Mouse (Mus musculus): ENCODE results near the gene Olfr1356.
"Not testable (repeated sequence)": the region's sequence is repeated elsewhere in the genome, so short reads cannot be mapped to it uniquely, and the experiment has no call there.

Olfr1356 gene

DNA sequence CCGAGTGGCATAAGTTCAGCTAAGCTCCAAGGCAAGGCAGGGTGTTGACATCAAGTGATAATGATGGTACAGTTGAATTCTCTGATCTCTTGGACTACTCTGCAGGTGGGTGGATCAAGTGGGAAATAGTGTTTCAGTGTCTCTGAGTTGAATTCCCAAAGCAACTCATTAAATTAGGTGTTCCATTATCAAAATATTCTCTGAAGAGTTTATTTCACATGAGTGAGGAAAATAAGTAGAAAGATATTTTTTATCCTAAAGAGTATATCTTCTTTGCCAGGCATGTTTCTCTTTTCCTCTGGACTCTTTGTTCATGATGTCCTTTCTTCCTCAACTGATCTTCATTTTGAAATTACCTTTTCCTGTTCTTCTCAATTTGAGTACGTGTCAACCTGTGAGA lies at the start of gene Olfr1356:
Gene Olfr1356 (minus strand): TSS at position 101 of the 400 bp plus-strand sequence.
- H3K4me3 ChIP-seq (replicated peaks; ENCODE audit: low read length), result no peak within 1 kb of the TSS
- H3K9me3 ChIP-seq (ENCODE audit: low read length), result peaks cover 9% of the 10 kb centered on the region
- H3K36me3 ChIP-seq (ENCODE audit: insufficient read depth, low read length), result no peaks in the 10 kb centered on the region
- no peaks in the 10 kb centered on the region for H3K27me3 ChIP-seq (ENCODE audit: insufficient read depth, low read length)
- no peaks in the 10 kb centered on the region for H3K4me1 ChIP-seq (replicated peaks; ENCODE audit: low read depth, low read length)
- TF ChIP-seq CTCF (conservative IDR thresholded peaks at IDR 0.05; ENCODE audit: low read length), result no peak
- TF ChIP-seq NANOG (IDR thresholded peaks at IDR 0.05; ENCODE audit: borderline replicate concordance, low read length), result no peak
- TF ChIP-seq POU5F1 (IDR thresholded peaks at IDR 0.05; ENCODE audit: borderline replicate concordance, low read length), result no peak

DNA sequence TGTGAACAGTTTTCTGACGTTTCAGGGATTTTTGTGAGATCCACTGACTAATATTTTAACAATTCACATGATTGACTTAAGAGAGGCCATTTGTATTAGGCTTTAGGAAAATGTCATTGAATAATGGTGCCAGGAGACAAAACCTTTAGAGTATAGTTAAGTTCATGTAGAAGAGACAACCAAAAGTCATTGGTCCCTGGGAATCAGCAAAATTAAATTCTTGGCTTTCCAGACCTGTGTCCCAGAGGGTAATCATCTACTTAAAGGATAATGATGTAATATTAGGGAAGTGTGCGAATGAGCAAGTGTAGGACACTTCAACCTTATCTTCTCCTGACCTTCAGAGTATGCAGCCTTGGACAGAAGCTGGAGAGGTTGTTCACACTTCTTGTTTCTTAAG lies 23.3 kb upstream of the Olfr1356 start, which contains the start of gene Olfr1355:
Gene Olfr1355 (plus strand): TSS at position 301 of the 400 bp plus-strand sequence.
- no peaks in the 10 kb centered on the region for H3K36me3 ChIP-seq (ENCODE audit: insufficient read depth, low read length)
- H3K4me1 ChIP-seq (replicated peaks; ENCODE audit: low read depth, low read length), result no peaks in the 10 kb centered on the region
- no peak within 1 kb of the TSS for H3K4me3 ChIP-seq (replicated peaks; ENCODE audit: low read length)
- H3K27me3 ChIP-seq (ENCODE audit: insufficient read depth, low read length), result no peaks in the 10 kb centered on the region
- no peaks in the 10 kb centered on the region for H3K9me3 ChIP-seq (ENCODE audit: low read length)
- no peak for TF ChIP-seq POU5F1 (IDR thresholded peaks at IDR 0.05; ENCODE audit: borderline replicate concordance, low read length)
- no peak for TF ChIP-seq CTCF (conservative IDR thresholded peaks at IDR 0.05; ENCODE audit: low read length)
- no peak for TF ChIP-seq NANOG (IDR thresholded peaks at IDR 0.05; ENCODE audit: borderline replicate concordance, low read length)

- H3K27me3 ChIP-seq (ENCODE audit: insufficient read depth, low read length); H3K4me1 ChIP-seq (replicated peaks; ENCODE audit: low read depth, low read length); H3K4me3 ChIP-seq (replicated peaks; ENCODE audit: low read length); H3K36me3 ChIP-seq (ENCODE audit: insufficient read depth, low read length): not testable (repeated sequence)
- peaks cover 56% of the 10 kb centered on the region for H3K9me3 ChIP-seq (ENCODE audit: low read length)
Measured at GRCm38 (mm10) chr10:78840456-78840855, 11.5 kb downstream of the Olfr1356 start.

DNA sequence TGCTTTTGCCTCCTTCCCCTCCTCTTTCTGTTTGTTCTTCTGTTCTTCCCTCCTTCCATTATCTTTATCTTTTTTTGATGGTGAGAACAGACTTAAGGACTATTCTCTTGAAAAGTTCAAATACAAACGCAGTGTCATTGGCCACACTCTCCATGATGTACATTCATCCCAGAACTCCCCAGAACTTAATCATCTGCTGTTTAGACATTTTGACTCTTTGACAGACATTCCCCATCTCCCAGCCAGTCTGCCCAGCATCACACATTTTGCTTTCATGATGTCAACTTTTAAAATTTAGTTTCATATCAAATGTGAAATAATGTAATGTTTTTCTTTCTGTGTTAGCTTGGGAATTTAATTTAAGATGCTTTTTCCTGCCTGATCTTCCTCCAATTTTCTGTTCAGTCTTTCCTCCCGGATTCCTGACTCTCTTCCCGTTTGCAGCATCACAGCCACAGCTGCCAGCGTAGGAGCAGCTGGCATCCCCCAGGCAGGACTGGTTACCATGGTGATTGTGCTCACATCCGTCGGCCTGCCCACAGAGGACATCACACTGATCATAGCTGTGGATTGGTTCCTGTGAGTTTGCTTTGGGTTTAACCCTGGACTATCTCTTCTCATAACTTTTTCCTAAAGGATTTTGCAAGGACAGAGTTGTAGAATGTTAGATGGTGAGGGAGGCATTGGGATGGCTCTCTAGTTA lies 39.5 kb downstream of the Olfr1356 start:
- no peaks in the 10 kb centered on the region for H3K4me1 ChIP-seq (replicated peaks; ENCODE audit: low read depth, low read length)
- peaks cover 62% of the 10 kb centered on the region for H3K9me3 ChIP-seq (ENCODE audit: low read length)
- H3K27me3 ChIP-seq (ENCODE audit: insufficient read depth, low read length), result no peaks in the 10 kb centered on the region
- no peak for TF ChIP-seq NANOG (IDR thresholded peaks at IDR 0.05; ENCODE audit: borderline replicate concordance, low read length)
- no peak overlapping the region for H3K4me3 ChIP-seq (replicated peaks; ENCODE audit: low read length)
- no peaks in the 10 kb centered on the region for H3K36me3 ChIP-seq (ENCODE audit: insufficient read depth, low read length)

DNA sequence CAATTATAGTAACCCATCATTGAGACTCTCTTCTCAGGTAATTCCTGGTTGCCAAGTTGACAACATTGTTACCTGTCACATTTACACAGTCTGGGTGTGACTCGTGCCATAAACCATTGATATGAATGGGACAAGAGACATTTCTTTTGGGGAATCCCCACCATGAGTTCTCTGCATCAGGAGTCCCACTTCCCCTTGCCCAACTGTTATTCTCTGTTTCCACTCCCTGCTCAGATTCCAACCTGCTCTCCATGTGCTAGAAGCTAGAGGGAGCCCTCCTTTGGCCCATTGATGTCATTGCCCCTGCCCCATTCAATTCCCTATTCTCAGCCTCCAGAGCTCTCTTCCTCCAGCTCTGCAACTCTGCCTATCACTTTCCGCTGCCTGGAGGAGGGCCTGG lies 50.5 kb downstream of the Olfr1356 start:
- Histone ChIP-seq H3K9me3 (ENCODE audit: low read length) (no peaks in the 10 kb centered on the region), H3K27me3 (ENCODE audit: insufficient read depth, low read length) (no peaks in the 10 kb centered on the region), H3K36me3 (ENCODE audit: insufficient read depth, low read length) (no peaks in the 10 kb centered on the region), H3K4me3 (replicated peaks; ENCODE audit: low read length) (no peak overlapping the region), H3K4me1 (replicated peaks; ENCODE audit: low read depth, low read length) (no peaks in the 10 kb centered on the region)
- TF ChIP-seq CTCF (conservative IDR thresholded peaks at IDR 0.05; ENCODE audit: low read length), result peak; percentile 21; the same call in 1 of the 2 replicates
- no peak for TF ChIP-seq POU5F1 (IDR thresholded peaks at IDR 0.05; ENCODE audit: borderline replicate concordance, low read length)
- TF ChIP-seq NANOG (IDR thresholded peaks at IDR 0.05; ENCODE audit: borderline replicate concordance, low read length), result no peak
